Mouse (Mus musculus): ENCODE measurements around the gene Dzip1l. TPM values are rescaled to one million over a fixed set of nuclear protein-coding genes. Genes with fewer than 3 reads are reported as not detected.
A peak's percentile ranks its signal among the peaks of the same experiment; 100 is the strongest.
"Not testable (repeated sequence)": the region's sequence is repeated elsewhere in the genome, so short reads cannot be mapped to it uniquely, and the experiment has no call there.

Gene Dzip1l
- total RNA-seq (2014; fragmentation: Nextera tagmentation): not detected in 2 replicates
- total RNA-seq (2017): not detected in 2 replicates

DNA sequence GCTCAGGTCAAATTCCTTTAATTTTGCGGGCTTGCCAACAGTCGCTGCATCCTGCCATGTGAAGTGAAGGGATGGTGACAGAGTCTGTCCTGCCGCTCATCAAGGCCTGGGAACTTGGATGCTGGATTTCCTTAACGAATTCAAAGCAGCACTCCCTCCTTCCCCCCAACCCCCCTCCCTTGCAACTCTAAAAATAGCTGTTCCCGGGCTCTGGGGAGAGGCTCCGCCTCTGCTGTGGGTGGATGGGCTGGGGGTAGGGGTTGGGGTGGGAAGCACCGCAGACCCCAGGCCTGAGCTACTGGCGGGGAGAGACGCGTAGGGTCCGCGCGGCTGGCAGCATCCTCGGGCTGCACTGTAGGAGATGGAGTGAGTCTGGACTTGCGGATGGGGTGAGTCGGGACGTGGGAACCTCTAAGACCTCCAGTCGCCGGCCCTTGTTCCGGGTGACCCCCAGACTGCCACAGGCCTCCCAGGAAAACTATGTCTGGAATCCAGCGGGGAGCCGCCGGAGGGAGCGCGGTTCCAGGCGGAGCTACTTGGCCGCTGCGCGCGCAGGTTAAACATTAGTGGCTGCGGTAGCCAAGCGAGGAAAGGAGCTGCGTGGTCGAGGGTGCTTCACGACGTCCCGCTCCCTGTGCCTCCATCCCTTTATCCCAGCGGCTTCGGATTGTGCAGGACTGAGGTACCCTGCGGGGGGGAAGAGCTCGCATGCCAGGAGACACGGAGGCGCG, at the start of gene Dzip1l:
Gene Dzip1l (plus strand): TSS at position 216 of the 731 bp plus-strand sequence.
- peak; percentile 37; the same call in 1 of the 2 replicates for ATAC-seq (replicated peaks; ENCODE audit: poor library complexity, severe bottlenecking)

DNA sequence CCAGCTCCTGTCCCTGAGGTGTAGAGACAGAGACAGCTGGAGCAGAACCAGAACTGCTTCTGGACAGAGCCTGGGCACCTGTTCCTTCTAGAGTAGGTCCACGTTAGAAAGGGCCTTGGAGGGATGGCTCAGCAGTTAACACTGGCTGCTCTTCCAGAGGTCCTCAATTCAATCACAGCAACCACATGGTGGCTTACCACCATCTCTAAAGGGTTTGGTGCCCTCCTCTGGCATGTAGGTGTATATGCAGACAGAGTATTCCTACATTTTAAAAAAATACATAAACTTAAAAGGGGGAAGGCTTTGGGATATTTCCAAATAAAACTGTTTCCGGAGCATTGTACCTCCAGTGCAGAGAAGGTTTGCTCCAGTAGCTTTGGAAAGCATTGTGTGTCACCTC, 48.6 kb upstream of the Dzip1l start:
- peak; percentile 69 for ATAC-seq (replicated peaks; ENCODE audit: poor library complexity, severe bottlenecking)

DNA sequence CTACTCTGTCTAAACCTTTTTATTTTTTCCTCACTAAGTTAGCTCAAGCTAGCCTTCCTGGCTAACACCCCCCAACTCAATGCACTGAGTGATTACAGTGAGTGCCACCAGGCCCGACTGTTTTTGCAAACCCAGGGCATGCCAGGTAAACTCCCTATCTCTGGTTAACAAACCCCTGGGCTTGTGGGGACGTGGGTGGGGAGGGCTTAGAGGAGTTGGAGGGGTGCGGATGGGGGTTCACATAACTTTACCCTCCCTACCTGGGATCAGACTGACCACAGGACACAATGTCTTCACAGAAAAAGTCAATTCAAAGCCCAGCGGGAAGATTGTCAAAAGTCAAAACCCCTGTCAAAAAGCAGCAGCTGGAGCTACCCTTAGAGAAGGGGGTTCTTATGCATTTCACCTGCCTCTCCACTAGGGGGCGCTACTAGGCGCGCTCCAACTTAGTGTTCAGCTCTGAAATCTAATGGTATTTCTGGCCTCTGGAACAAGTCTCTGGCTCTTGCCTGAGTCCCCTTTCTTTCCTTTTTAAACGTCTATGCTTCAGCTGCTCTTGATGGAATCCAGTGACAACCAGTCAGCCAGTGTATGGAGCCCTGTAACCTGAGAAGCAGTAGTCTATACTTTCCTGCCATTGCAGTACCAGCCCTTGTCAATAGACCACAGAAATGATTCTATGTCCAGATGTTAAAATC, 41.6 kb upstream of the Dzip1l start:
- ATAC-seq (replicated peaks; ENCODE audit: poor library complexity, severe bottlenecking): peak; percentile 62; the same call in 1 of the 2 replicates

DNA sequence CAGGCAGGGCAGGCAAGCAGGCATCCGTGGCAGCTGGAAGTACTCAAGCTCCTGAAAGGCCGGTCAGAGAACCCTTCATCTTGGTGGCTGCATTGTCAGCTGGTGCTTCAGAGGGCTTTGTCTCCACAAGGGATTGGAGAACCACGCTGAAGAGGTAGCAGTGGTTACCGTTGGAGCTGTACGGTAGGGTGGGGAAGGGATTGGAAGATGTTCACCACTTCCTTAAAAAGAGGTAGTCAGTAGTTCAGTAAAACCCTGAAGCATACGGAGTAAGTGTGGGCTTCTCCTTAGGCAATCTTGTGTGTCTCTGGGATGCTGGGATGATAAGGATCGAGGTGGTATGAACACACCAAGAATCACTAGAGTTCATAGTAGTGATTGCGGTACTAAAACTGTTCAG, 38.2 kb upstream of the Dzip1l start:
- ATAC-seq (replicated peaks; ENCODE audit: poor library complexity, severe bottlenecking): peak; percentile 85

DNA sequence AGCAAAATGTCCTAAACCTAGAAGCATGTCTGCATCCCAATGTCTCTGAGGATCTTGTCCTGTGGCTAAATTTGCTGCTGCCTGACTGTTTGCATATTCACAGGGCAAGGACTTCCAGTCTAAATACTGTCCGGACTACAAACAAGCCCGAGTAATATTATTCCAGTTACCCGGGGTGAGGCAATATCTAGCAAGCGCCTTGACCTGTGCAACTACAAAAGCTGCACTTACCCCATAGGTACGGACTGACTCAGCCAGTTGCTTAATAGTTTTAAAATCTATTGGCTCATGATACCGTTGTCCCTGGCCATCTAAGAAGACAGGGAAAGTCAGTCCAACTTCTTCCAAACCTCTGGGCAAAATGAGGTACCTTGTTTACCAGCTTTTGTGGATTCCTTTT, 30.2 kb upstream of the Dzip1l start:
- not testable (repeated sequence) for ATAC-seq (replicated peaks; ENCODE audit: poor library complexity, severe bottlenecking)

DNA sequence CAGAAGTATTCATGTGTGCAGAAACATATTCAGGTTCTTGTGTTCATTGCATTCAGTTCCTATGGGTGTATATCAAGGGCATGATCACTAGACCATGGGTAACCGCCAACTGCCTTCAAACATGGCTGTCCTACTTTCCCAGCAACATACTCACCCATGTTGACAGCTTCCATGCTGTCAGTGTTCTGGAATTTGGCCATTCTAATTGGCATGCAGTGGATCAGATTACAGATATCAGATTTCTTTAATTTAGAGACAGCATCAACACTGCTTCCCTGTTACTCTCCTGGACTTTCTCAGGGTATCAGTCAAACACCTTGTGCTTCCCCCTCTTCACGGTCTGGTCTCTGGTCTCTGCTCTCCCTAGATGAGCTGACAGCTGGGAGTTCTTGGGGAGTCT, 25.7 kb upstream of the Dzip1l start:
- no peak for ATAC-seq (replicated peaks; ENCODE audit: poor library complexity, severe bottlenecking)

DNA sequence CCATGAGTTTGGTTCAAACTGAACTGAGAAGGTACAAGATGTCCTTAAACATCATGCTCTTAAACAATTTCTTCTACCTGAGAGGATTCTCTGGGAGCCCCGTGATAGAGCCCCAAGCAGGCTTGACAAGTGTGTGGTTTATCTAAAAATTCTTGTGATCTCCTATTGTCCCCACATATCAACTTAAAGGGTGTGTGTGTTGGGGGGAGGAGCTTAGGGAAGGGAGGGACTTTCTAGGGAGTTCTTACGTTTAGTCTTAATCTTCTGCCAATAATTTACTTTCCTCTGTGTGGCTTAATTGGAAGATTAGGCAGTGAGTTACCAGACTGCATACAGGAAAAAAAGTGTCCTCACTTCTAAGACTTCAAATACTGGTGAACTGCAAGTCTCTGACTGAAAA, 17.1 kb upstream of the Dzip1l start, which contains the start of gene A4gnt:
Gene A4gnt (plus strand): TSS at position 301 of the 400 bp plus-strand sequence.
- no peak for ATAC-seq (replicated peaks; ENCODE audit: poor library complexity, severe bottlenecking)

DNA sequence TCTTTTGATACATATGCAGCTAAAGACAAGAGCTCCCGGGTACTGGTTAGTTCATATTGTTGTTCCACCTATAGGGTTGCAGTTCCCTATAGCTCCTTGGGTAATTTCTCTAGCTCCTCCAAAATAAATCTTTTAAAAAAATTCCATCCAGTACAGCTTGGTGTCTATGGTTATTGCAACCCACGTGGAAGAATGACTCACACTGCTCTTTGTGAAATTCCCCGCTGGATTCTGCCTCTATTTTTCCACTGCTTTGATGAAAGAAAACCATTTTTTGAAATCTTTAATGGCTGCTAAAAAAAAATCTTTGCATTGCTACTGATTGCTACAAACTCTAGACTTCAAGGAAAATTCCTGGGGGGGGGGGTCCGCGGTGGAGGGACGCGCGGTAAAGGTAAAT, 9.6 kb upstream of the Dzip1l start:
- no peak for ATAC-seq (replicated peaks; ENCODE audit: poor library complexity, severe bottlenecking)

DNA sequence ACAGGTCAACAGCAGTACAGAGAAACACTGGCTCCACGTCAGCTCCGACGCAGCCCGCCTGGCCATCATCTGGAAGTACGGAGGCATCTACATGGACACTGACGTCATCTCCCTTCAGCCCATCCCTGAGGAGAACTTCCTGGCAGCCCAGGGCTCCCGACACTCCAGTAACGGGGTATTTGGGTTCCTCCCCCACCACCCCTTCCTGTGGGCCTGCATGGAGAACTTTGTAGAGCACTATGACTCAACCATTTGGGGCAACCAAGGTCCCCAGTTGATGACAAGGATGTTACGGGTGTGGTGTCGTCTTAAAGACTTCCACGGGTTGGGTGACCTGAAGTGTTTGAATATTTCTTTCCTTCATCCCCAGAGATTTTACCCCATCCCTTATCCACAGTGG, 9.1 kb upstream of the Dzip1l start:
- no peak for ATAC-seq (replicated peaks; ENCODE audit: poor library complexity, severe bottlenecking)

DNA sequence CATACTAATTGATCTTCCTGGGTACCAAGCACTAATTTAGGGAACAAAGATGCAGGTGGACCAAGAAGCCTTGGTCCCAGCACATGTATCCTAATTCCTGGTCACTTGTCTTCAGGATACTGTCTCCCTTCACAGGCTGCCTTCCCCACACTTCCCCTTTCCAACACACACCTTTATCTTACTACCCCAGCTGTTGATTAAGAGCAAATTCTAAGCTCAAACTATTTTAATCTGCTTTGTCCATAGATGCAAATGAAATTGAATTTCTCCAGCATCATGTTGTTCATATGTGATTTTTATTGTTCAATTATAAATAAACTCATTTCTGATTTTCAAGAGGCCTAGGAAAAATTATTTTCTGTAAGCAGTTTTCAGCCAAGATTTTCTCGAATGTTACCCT, 7.3 kb upstream of the Dzip1l start:
- ATAC-seq (replicated peaks; ENCODE audit: poor library complexity, severe bottlenecking): no peak

DNA sequence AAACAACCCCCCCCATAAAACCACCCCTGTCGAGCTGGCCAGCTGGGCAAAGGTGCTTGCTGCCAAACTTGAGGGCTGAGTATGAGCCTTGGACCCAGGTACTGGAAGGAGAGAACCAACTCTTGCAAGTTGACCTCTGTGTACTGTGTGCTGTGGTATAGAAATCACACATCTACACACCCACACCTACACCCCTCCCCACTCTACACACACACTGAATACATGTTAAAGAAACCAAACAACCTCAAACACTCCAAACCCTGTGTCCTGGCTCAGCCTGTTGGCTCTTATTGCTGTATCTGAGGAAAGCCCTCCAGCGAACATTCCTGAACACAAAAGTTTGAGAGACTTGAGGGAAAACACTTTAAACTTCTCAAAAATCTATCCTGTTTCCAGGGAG, 6.3 kb upstream of the Dzip1l start:
- ATAC-seq (replicated peaks; ENCODE audit: poor library complexity, severe bottlenecking): no peak

DNA sequence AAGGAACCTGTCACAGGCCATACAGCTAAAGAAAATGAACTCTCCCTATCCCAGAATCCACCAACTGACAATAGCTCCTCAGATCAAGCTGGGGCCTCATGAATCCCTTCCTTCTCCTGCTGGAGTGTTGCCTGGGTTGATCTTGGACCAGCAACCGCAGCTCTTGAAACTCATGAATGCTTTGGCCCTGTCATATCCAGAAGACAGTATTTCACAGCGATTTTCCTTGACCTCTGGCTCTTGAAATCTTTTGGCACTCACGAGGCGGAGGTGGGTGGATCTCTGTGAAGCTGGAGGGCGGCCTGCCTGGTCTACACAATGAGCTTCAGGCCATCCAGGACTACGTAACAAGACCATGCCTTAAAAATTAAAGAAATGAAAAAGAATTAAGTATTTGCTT, 5.2 kb upstream of the Dzip1l start:
- no peak for ATAC-seq (replicated peaks; ENCODE audit: poor library complexity, severe bottlenecking)

DNA sequence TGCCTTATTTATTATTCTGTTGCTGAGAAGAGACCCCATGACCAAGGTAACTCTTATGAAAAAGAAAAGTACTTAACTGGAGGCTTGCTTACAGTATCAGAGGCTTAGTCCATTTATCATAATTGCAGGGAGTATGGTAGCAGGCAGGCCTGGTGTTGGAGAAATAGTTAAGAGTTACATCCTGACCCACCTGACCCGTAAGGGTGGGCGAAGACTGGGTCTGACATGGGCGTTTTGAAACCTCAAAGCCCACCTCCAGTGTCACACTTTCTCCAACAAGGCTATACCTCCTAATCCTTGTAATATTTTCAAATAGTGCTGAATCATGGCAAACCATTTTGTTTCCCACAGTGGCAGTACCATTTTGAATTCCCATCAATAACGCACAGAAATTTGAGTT, 715 bp upstream of the Dzip1l start:
- ATAC-seq (replicated peaks; ENCODE audit: poor library complexity, severe bottlenecking): no peak

DNA sequence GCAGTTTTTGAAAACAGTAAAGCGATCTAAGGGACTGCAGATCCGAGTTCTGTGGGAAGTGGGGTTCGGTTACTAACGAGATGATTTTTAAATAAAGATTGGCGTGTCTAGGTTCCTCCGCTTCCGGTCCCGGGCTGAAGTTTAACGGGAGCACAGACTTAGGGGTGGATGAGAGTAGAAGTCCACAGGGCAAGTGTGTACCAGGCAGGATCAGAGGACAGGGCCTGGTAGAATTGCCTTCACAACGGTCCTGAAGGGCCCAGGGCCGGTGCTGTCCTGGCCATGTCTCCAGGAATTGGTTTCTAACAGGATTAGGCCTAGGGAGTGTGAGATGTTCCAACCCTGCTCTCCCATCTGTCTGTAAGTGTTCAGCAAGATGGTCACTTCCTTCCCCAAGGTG, 775 bp downstream of the Dzip1l start:
- ATAC-seq (replicated peaks; ENCODE audit: poor library complexity, severe bottlenecking): no peak

DNA sequence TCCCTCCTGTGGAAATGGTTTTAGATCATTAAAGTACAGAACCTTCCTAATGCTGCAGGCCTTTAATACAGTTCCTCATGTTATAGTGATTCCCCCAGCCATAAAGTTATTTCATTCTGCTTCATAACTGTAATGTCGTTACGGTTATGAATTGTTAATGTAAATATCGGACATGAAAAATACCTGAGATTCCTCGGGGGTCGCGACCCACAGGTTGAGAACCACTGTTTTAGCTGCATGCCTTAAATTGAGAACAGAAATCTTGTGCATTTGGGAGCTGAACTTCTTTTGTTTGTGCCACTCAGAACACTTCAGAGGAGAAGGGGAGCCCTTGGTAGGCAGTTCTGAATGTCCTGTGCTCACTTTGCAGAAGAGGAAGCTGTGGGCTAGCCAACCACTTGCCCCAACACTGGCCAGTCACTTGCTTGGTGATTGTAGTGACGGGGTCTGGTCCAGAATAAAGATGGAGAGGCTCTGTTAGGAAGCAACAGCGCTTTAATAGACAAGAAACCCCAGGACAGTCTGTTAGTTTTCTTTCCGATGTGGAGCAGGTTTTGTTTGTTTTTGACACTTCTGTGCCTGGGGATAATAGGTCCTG, 1.3 kb downstream of the Dzip1l start:
- ATAC-seq (replicated peaks; ENCODE audit: poor library complexity, severe bottlenecking): no peak; the same call in 1 of the 2 replicates

DNA sequence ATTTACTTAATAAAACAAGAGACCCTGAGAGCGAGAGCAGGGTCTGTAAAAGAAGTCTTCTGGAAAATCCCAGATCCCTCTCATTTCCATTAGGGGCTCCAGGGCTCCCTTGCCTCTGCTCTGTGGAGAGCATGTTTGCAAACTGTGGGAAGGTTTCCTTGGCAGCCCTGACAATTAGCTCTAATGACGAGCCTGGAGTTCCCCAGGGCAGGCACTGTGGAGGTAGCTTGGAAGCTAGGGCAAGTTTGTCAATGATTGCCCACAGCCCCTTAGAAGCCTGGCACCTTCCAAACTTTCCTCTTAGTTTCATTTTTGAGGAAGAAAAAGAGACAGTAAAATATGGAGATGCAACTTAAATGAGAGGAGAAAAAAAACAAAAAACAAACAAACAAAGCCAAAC, 2.5 kb downstream of the Dzip1l start:
- ATAC-seq (replicated peaks; ENCODE audit: poor library complexity, severe bottlenecking): no peak

DNA sequence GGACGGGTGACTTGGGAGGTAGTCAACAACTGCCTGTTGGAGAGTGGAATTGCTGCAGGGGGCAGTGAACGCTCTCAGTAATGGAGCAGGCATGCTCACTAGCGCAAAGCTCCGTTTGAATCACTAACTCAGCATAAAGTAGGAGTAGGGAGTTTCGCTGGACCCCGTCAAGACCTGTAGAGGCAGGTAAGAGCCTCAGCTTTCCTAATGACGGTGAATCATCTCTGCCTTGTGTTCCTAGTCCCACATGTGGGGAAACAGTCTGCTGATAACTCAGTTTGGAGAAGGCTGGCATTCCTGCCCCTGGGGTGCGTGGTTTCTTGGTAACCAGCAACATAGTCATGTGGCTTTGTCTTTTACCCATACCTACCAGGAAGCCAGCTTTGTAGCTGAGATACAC, 3.0 kb downstream of the Dzip1l start:
- no peak for ATAC-seq (replicated peaks; ENCODE audit: poor library complexity, severe bottlenecking)

DNA sequence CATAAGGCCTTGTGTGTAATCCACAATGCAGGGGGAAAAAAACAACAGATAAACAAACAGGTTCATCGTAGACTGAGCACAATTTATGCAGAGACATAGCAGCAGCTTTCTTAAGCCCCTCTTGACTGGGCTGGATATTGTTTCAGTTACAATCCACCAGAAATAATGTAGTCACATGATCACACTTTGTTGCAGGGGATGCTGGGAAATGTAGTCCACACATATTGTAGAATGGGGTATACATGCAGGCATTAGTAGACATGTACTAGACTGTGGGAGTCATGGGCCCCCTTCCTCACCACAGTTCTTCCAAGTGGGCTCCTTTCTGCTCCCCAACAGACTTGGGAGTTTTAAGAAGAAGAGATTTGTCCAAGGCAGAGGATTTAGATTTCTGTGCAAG, 7.5 kb downstream of the Dzip1l start:
- no peak for ATAC-seq (replicated peaks; ENCODE audit: poor library complexity, severe bottlenecking)

DNA sequence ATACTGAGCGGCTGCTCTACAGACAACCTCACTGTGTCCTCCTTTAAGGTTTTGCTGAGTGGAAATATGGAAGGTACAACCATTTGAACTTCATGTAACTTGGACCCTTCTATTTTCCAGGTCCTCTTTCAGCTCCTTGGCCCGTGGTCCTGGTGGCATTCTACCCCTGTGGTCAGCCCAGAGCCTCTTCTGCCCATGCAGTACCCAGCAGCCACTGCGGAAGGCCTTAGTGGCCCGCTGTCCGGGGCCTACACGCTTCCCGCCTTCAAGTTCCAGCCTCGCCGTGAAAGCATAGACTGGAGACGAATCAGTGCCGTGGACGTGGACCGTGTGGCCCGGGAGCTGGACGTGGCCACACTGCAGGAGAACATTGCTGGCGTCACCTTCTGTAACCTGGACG, 7.9 kb downstream of the Dzip1l start:
- no peak for ATAC-seq (replicated peaks; ENCODE audit: poor library complexity, severe bottlenecking)

DNA sequence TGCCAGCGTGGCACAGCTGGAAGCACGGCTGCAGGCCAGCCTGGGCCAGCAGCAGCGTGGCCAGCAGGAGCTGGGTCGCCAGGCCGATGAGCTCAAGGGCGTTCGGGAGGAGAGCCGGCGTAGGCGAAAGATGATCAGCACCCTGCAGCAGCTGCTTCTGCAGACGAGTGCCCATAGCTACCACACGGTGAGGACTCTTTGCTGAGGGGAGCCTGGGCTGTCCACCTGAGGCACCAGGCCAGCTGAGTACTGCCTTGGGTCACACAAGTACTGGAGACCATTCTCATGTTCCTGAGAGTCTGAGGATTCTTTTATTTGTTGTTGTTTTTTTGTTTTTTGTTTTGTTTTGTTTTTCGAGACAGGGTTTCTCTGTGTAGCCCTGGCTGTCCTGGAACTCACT, 8.4 kb downstream of the Dzip1l start:
- ATAC-seq (replicated peaks; ENCODE audit: poor library complexity, severe bottlenecking): no peak

DNA sequence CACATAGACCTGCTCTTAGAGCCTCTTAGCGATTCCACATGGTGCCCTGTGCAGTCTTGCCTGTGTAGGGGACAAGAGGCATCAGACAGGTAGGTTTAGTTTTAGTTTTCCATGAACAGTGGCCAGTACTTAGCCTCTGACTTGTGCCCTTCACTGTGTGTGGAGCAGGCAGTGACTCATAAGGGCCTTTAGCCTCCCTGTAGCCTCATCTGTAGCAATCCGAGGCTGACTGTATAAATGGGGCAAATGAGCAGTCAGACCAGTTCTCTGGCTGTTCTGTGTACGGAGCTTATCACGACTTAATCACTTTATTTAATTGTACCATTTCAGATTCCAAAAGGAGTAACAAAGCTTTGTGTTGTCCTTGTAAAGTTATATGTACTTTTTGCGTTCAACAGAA, 10.7 kb downstream of the Dzip1l start:
- ATAC-seq (replicated peaks; ENCODE audit: poor library complexity, severe bottlenecking): no peak
